Mouse (Mus musculus) erythroblast, embryonic 14.5 days (primary cell): ENCODE results near the gene Dtx3.
"Not testable (repeated sequence)": the region's sequence is repeated elsewhere in the genome, so short reads cannot be mapped to it uniquely, and the experiment has no call there.

Experiments
- GATA1 ChIP-seq: IDR thresholded peaks from 2 replicates; pipeline ENCODE4 v1.6.1; 2012; ENCODE audit warnings: low read length, inconsistent platforms, mixed read lengths
- TAL1 ChIP-seq: IDR thresholded peaks from 3 replicates; pipeline ENCODE4 v1.6.1; 2012; ENCODE audit warnings: low read length, inconsistent platforms, mixed read lengths

GRCm38 (mm10) chr10:127151233-127151632 lies 44.3 kb downstream of the Dtx3 start:
- not testable (repeated sequence) for TF ChIP-seq TAL1, GATA1
